Mouse (Mus musculus) cortical plate, adult 2 months (tissue): ENCODE measurements around the gene Gm10234.

Experiments used
- CTCF ChIP-seq: fragments of 200-500 bp; IDR thresholded peaks from 2 replicates; pipeline ENCODE4 v1.5.1; 2011; ENCODE audit warnings: mild to moderate bottlenecking, control low read depth, low read length; ENCODE audit not compliant: insufficient read depth; ENCODE audit errors: extremely low read depth
- POLR2A ChIP-seq: fragments of 200-500 bp; IDR thresholded peaks from 2 replicates; pipeline ENCODE4 v1.6.1; 2011; ENCODE audit warnings: mild to moderate bottlenecking, low read length, control low read depth; ENCODE audit not compliant: insufficient read depth; ENCODE audit errors: extremely low read depth

- no peak for TF ChIP-seq CTCF
- TF ChIP-seq POLR2A, result no peak
Measured at GRCm38 (mm10) chr6:95298387-95298786, 23.5 kb upstream of the Gm10234 start.
